Mouse (Mus musculus): ENCODE measurements around the gene Gm48552. TPM values are rescaled to one million over a fixed set of nuclear protein-coding genes. Genes with fewer than 3 reads are reported as not detected.

The Gm48552 gene
- total and polyA plus RNA-seq, 3 experiments: 0.46 to 1.1 (median 0.98) TPM

DNA sequence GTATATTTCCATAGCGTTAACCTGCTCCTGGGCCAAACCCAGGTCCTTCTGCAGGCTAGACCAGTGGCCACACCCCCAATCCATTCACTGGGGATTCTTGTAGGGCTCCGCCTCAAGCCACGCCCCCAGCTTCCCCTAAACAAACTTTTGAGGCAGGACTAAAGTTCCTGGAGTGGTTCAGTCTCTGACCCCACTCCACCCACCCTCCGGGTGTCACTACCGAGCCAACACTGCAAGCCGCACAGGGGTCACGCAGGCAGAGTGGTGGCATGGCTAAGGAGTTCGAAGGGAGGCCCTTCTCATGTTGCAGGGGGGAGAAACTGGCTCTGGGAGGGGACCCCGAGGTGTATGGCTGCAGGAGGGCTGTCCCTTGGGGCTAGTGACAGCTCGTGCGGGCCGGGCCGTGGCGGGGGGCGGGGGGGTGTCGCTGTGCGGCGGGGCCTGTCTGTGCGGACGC, 40.8 kb downstream of the Gm48552 start:
- peak; percentile 97 for DNase-seq (ENCODE audit: extremely low read depth)
- H3K79me2 ChIP-seq (replicated peaks; ENCODE audit: control insufficient read depth, extremely low read depth, insufficient read depth, poor library complexity, severe bottlenecking): peaks cover 16% of the 10 kb centered on the region
- TF ChIP-seq EP300 (IDR thresholded peaks at IDR 0.05; ENCODE audit: low read length) (no peak), TCF12 (IDR thresholded peaks at IDR 0.05; ENCODE audit: low read depth, low read length) (peak; percentile 30; the same call in 1 of the 2 replicates), JUN (IDR thresholded peaks at IDR 0.05; ENCODE audit: insufficient read depth, low read depth, low read length) (no peak), ZMIZ1 (IDR thresholded peaks at IDR 0.05; ENCODE audit: low read depth, low read length) (no peak), MAX (IDR thresholded peaks at IDR 0.05; ENCODE audit: low read length) (no peak; the same call in 1 of the 2 replicates), BHLHE40 (IDR thresholded peaks at IDR 0.05; ENCODE audit: low read depth, low read length) (peak; percentile 31; the same call in 1 of the 2 replicates), RAD21 (IDR thresholded peaks at IDR 0.05; ENCODE audit: low read depth, low read length) (no peak), ELF1 (IDR thresholded peaks at IDR 0.05; ENCODE audit: low read depth, low read length) (0 out of 2 replicates have a peak, but pooled peaks have one; percentile 18), TBP (conservative IDR thresholded peaks at IDR 0.05; ENCODE audit: low read depth, low read length) (0 out of 2 replicates have a peak, but pooled peaks have one; percentile 51), SIN3A (IDR thresholded peaks at IDR 0.05; ENCODE audit: low read length) (peak; percentile 16; the same call in 1 of the 2 replicates), IRF4 (IDR thresholded peaks at IDR 0.05; ENCODE audit: low read depth, low read length) (no peak), MXI1 (IDR thresholded peaks at IDR 0.05; ENCODE audit: low read depth, low read length) (peak; percentile 29), ETS1 (conservative IDR thresholded peaks at IDR 0.05; ENCODE audit: low read depth, low read length) (peak; percentile 12; the same call in 1 of the 2 replicates), USF2 (conservative IDR thresholded peaks at IDR 0.05; ENCODE audit: low read depth, low read length) (no peak), RCOR1 (conservative IDR thresholded peaks at IDR 0.05; ENCODE audit: low read depth, low read length) (0 out of 2 replicates have a peak, but pooled peaks have one; percentile 7), SMC3 (IDR thresholded peaks at IDR 0.05; ENCODE audit: low read depth, low read length) (no peak), KAT2A (IDR thresholded peaks at IDR 0.05; ENCODE audit: insufficient replicate concordance, low read length) (0 out of 2 replicates have a peak, but pooled peaks have one; percentile 17), MAZ (IDR thresholded peaks at IDR 0.05; ENCODE audit: low read depth, low read length) (peak; percentile 64; the same call in 1 of the 2 replicates), HCFC1 (IDR thresholded peaks at IDR 0.05; ENCODE audit: low read depth, low read length) (no peak), NELFE (IDR thresholded peaks at IDR 0.05; ENCODE audit: low read depth, low read length) (0 out of 2 replicates have a peak, but pooled peaks have one; percentile 29), POLR2A (IDR thresholded peaks at IDR 0.05; ENCODE audit: low read depth, low read length) (no peak)
- H3K27me3 ChIP-seq (replicated peaks): peaks cover 38% of the 10 kb centered on the region
- peak overlapping the region; percentile 41 to 74 (median 64) for H3K4me3 ChIP-seq (replicated peaks in 1 of 3; ENCODE audit: low read depth in 2 of 3, low read length in 2 of 3, poor library complexity in 1 of 3)
- no peaks in the 10 kb centered on the region for H3K36me3 ChIP-seq (replicated peaks in 1 of 2; ENCODE audit: control insufficient read depth in 1 of 2, insufficient read depth in 1 of 2, low read length in 1 of 2)
- no peaks in the 10 kb centered on the region for H3K9me3 ChIP-seq (replicated peaks; ENCODE audit: low read length)
- in situ Hi-C loops (cut with MboI; ENCODE audit: low pct_ligation_motif_present, low pct_unique_long_range_greater_than_20kb, low sequenced_read_pairs): no loop called here
- peak overlapping the region; percentile 95 for H3K27ac ChIP-seq (ENCODE audit: insufficient read depth, low read depth)
- dilution Hi-C loops (cut with MboI; ENCODE audit: extremely low pct_ligation_motif_present, extremely low pct_unique_long_range_greater_than_20kb, low sequenced_read_pairs): no loop called here
- peaks cover 41 to 71% of the 10 kb centered on the region in 2 experiments for H3K4me1 ChIP-seq (ENCODE audit: control insufficient read depth in 1 of 2, insufficient read depth in 2 of 2)
- H3K4me2 ChIP-seq (ENCODE audit: insufficient read depth, low read depth, poor library complexity, severe bottlenecking): peak overlapping the region; percentile 73
- peak overlapping the region; percentile 94 for H3K9ac ChIP-seq (ENCODE audit: insufficient read depth, low read depth)
